In the genomic region with DNA sequence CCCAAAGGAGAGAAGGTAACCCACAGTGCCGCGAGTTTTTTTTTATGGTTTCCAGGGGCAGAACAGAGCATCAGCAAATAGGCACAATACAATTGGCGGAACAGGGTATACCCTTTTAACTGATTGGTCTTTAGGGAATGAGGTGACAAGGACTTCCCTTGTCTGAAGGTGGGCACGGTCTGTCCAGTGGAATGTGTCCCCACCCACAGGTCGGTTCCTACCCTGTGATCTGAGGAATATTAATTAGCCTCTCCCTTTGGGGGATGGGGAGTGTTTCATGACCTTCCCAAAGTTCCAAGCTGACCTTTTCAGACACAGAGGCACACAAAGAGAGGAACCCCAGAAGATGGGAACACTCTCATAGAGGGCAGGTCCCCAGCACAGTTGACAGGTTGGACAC, we compare ENCODE assay signal across 17 mouse cellular contexts.
"Had no signal": no experiment of that assay in that cellular context is flagged by ENCODE, and none has a peak within 500 bp of the region (broad histone marks: within the 10 kb centered on the region; RNA-seq: fewer than 3 reads in every experiment).

No protein-coding gene starts in this region.

- H3K4me3 ChIP-seq: limb, embryonic 13.5 days; megakaryocyte, embryonic 14.5 days; midbrain, embryonic 12.5 days had no signal

- H3K36me3 ChIP-seq: limb, embryonic 13.5 days; midbrain, embryonic 12.5 days had no signal

- ATAC-seq: lung, postnatal 0 days had no signal

- H3K9me3 ChIP-seq: limb, embryonic 13.5 days; midbrain, embryonic 12.5 days had no signal

- H3K27ac ChIP-seq: kidney, postnatal 0 days; limb, embryonic 13.5 days; liver, embryonic 14.5 days; midbrain, embryonic 12.5 days; stomach, postnatal 0 days had no signal

- H3K27me3 ChIP-seq: limb, embryonic 13.5 days; megakaryocyte, embryonic 14.5 days; midbrain, embryonic 12.5 days had no signal

- H3K9ac ChIP-seq: limb, embryonic 13.5 days; liver, embryonic 14.5 days; midbrain, embryonic 12.5 days had no signal

- DNase-seq: kidney, adult 11 months; kidney, adult 9 months; kidney, postnatal 36 days; layer of hippocampus, adult 9-11 months; layer of hippocampus, postnatal 36 days; lung, adult 18-20 months; lung, postnatal 4 days; right cerebral cortex, adult 18-20 months; right cerebral cortex, postnatal 25 days; thymus, postnatal 36 days had no signal

- H3K4me2 ChIP-seq: limb, embryonic 13.5 days; midbrain, embryonic 12.5 days had no signal
